Mouse (Mus musculus): ENCODE results near the gene Gm10720.
"Not testable (repeated sequence)": the region's sequence is repeated elsewhere in the genome, so short reads cannot be mapped to it uniquely, and the experiment has no call there.

Gm10720 gene

DNA sequence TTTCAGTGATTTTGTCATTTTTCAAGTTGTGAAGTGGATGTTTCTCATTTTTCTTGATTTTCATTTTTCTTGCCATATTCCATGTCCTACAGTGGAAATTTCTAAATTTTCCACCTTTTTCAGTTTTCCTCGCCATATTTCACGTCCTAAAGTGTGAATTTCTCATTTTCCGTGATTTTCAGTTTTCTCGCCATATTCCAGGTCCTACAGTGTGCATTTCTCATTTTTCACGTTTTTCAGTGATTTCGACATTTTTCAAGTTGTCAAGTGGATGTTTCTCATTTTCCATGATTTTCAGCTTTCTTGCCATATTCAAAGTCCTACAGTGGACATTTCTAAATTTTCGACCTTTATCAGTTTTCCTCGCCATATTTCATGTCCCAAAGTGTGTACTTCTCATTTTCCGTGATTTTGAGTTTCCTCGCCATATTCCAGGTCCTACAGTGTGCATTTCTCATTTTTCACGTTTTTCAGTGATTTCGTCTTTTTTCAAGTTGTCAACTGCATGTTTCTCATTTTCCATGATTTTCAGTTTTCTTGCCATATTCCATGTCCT is 9.5 kb downstream of the Gm10720 start, which contains the start of gene Gm10717:
TSS of gene Gm10717 (plus strand) at position 506 of the 556 bp plus-strand sequence.
- DNase-seq (ENCODE audit: low read depth, low spot score) = not testable (repeated sequence)

GRCm38 (mm10) chr9:3025653-3026052 is 10.2 kb downstream of the Gm10720 start:
- not testable (repeated sequence) for DNase-seq (ENCODE audit: low read depth, low spot score)

- not testable (repeated sequence) for DNase-seq (ENCODE audit: low read depth, low spot score)
These were observed 10.7 kb downstream of the Gm10720 start for GRCm38 (mm10) chr9:3026136-3026535.

DNA sequence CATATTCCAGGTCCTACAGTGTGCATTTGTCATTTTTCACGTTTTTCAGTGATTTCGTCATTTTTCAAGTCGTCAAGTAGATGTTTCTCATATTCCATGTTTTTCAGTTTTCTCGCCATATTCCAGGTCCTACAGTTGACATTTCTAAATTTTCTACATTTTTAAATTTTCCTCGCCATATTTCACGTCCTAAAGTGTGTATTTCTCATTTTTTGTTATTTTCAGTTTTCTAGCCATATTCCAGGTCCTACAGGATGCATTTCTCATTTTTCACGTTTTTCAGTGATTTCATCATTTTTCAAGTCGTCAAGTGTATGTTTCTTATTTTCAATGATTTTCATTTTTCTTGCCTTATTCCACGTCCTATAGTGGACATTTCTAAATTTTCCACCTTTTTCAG is 11.3 kb downstream of the Gm10720 start:
- not testable (repeated sequence) for DNase-seq (ENCODE audit: low read depth, low spot score)

- peak; percentile 58 for DNase-seq (ENCODE audit: low read depth, low spot score)
These were observed 11.7 kb downstream of the Gm10720 start for GRCm38 (mm10) chr9:3027200-3027599.

GRCm38 (mm10) chr9:3029276-3030000 is 14.0 kb downstream of the Gm10720 start:
- not testable (repeated sequence) for DNase-seq (ENCODE audit: low read depth, low spot score)

DNA sequence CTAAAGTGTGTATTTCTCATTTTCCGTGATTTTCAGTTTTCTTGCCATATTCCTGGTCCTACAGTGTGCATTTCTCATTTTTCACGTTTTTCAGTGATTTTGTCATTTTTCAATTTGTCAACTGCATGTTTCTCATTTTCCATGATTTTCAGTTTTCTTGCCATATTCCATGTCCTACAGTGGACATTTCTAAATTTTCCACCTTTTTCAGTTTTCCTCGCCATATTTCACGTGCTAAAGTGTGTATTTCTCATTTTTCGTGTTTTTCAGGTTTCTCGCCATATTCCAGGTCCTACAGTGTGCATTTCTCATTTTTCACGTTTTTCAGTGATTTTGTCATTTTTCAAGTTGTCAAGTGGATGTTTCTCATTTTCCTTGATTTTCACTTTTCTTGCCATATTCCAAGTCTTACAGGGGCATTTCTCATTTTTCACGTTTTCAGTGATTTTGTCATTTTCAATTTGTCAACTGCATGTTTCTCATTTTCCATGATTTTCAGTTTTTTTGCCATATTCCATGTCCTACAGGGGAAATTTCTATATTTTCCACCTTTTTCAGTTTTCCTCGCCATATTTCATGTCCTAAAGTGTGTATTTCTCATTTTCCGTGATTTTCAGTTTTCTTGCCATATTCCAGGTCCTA is 15.3 kb downstream of the Gm10720 start:
- DNase-seq (ENCODE audit: low read depth, low spot score) = peak; percentile 91

- not testable (repeated sequence) for DNase-seq (ENCODE audit: low read depth, low spot score)
These were observed 18.8 kb downstream of the Gm10720 start, which contains the start of gene Gm17535 for GRCm38 (mm10) chr9:3034299-3034698. TSS of gene Gm17535 (plus strand) at chr9:3034599.

GRCm38 (mm10) chr9:3036577-3036976 is 21.1 kb downstream of the Gm10720 start, which contains the start of gene Gm10715:
TSS of gene Gm10715 (plus strand) at chr9:3036877.
- not testable (repeated sequence) for DNase-seq (ENCODE audit: low read depth, low spot score)

DNA sequence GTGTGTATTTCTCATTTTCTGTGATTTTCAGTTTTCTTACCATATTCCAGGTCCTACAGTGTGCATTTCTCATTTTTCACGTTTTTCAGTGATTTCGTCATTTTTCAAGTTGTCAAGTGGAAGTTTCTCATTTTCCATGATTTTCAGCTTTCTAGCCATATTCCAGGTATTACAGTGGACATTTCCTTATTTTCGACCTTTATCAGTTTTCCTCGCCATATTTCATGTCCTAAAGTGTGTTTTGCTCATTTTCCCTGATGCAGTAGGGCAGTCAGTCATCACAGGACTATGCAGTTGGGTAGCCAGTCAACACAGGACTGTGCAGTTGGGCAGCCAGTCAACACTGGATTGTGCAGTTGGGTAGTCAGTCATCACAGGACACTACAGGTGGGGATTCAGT is 22.7 kb downstream of the Gm10720 start:
- DNase-seq (ENCODE audit: low read depth, low spot score) = peak; percentile 13
